Mouse (Mus musculus): ENCODE results near the gene Paqr3. TPM values are rescaled to one million over a fixed set of nuclear protein-coding genes. Genes with fewer than 3 reads are reported as not detected.

The Paqr3 gene
- polyA plus RNA-seq, 1 experiment from 2014 or later, result 17.2 TPM

DNA sequence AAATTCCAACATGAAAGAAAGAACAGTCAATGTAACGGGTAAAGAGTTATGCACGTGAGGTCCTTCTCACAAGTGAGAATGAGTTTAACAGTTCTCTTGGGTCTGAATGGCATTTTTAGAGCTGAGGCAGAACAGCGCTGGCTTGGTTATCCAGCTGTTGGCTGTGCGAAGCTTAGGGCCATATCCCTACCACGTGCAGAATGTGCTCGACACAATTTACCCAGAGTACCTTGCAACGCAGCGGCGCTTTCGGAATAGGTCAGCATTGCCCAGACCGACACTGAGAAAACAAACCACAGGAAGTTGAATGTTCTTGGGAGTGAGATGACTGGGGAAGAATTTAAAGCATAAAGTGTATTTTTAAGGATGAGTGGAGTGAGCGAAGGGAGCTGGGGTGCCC, 13.6 kb upstream of the Paqr3 start:
- Histone ChIP-seq H3K36me3 (ENCODE audit: control insufficient read depth, insufficient read depth, low read length) (no peaks in the 10 kb centered on the region), H3K27ac (ENCODE audit: low read depth, low read length) (no peak overlapping the region), H3K4me2 (ENCODE audit: low read depth) (no peak overlapping the region), H3K4me3 (ENCODE audit: low read depth, low read length) (no peak overlapping the region), H3K4me1 (ENCODE audit: control insufficient read depth, insufficient read depth, low read length) (no peaks in the 10 kb centered on the region), H3K9ac (ENCODE audit: low read length) (no peak overlapping the region), H3K9me3 (ENCODE audit: control insufficient read depth, low read length) (no peaks in the 10 kb centered on the region), H3K27me3 (ENCODE audit: control insufficient read depth, insufficient read depth, low read length) (no peaks in the 10 kb centered on the region)
- DNase-seq (ENCODE audit: low spot score) (no peak), ATAC-seq (ENCODE audit: insufficient read depth, low FRiP score, low TSS enrichment) (no peak)
- 85% methylated on average over 12 of the region's 12 CpGs for WGBS

DNA sequence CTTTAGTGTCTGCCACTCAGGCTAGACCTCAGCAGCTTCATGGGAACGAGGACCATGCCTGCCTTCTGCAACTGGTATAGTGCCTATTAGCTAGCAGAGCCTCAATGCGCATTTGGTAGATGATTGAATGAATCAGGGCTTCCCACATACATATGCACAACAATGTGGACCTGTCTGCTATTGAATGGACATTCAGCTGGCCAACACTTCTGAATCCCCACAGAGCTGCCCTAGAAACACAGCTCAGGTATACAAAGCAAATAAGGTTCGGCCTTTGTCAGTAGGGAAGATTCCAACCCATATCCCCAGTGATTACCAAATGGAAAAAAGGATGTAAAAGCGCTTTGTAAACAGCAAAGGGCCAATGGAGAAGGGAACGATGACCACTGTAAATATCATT, 699 bp downstream of the Paqr3 start:
- DNase-seq (ENCODE audit: low spot score) (no peak), ATAC-seq (ENCODE audit: insufficient read depth, low FRiP score, low TSS enrichment) (no peak)
- 16% methylated on average over 5 of the region's 5 CpGs for WGBS
- Histone ChIP-seq H3K27me3 (ENCODE audit: control insufficient read depth, insufficient read depth, low read length) (no peaks in the 10 kb centered on the region), H3K4me1 (ENCODE audit: control insufficient read depth, insufficient read depth, low read length) (peaks cover 7% of the 10 kb centered on the region; the same call in 1 of the 2 replicates), H3K4me2 (ENCODE audit: low read depth) (peak overlapping the region; percentile 77), H3K9ac (ENCODE audit: low read length) (peak overlapping the region; percentile 78), H3K4me3 (ENCODE audit: low read depth, low read length) (peak overlapping the region; percentile 68), H3K36me3 (ENCODE audit: control insufficient read depth, insufficient read depth, low read length) (peaks cover 3% of the 10 kb centered on the region), H3K27ac (ENCODE audit: low read depth, low read length) (no peak overlapping the region), H3K9me3 (ENCODE audit: control insufficient read depth, low read length) (no peaks in the 10 kb centered on the region)

DNA sequence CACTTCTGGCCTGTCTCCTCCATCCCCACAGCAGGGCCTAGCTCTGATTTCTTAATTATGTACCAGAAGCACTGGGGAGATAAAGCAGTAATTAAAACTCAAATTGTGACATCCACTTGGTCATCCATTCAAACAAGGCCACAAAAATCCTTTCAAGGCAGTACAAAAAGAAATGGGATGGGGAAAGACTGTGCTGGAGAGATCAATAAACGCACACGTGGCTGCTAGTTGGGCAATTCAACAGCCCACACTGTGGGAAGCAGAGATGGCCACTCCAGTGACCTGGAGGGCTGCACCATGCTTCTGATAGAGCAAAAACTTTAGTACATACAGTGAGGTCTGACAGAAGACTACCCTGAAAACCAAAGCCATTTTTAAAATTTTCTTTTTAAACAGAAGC, 1.3 kb downstream of the Paqr3 start:
- peak overlapping the region; percentile 68 for H3K4me3 ChIP-seq (ENCODE audit: low read depth, low read length)
- no peak overlapping the region for H3K9ac ChIP-seq (ENCODE audit: low read length)
- H3K27me3 ChIP-seq (ENCODE audit: control insufficient read depth, insufficient read depth, low read length), result no peaks in the 10 kb centered on the region
- ATAC-seq (ENCODE audit: insufficient read depth, low FRiP score, low TSS enrichment) (no peak), DNase-seq (ENCODE audit: low spot score) (no peak)
- no peak overlapping the region for H3K27ac ChIP-seq (ENCODE audit: low read depth, low read length)
- H3K36me3 ChIP-seq (ENCODE audit: control insufficient read depth, insufficient read depth, low read length), result peaks cover 3% of the 10 kb centered on the region
- 20% methylated on average over 2 of the region's 2 CpGs for WGBS
- H3K4me1 ChIP-seq (ENCODE audit: control insufficient read depth, insufficient read depth, low read length), result peaks cover 7% of the 10 kb centered on the region; the same call in 1 of the 2 replicates
- H3K4me2 ChIP-seq (ENCODE audit: low read depth), result peak overlapping the region; percentile 77
- H3K9me3 ChIP-seq (ENCODE audit: control insufficient read depth, low read length), result no peaks in the 10 kb centered on the region

GRCm38 (mm10) chr5:97108333-97108732, 3.1 kb downstream of the Paqr3 start:
- Histone ChIP-seq H3K27ac (ENCODE audit: low read depth, low read length) (no peak overlapping the region), H3K4me3 (ENCODE audit: low read depth, low read length) (no peak overlapping the region), H3K9ac (ENCODE audit: low read length) (no peak overlapping the region), H3K27me3 (ENCODE audit: control insufficient read depth, insufficient read depth, low read length) (no peaks in the 10 kb centered on the region), H3K9me3 (ENCODE audit: control insufficient read depth, low read length) (no peaks in the 10 kb centered on the region), H3K4me1 (ENCODE audit: control insufficient read depth, insufficient read depth, low read length) (peaks cover 7% of the 10 kb centered on the region; the same call in 1 of the 2 replicates), H3K4me2 (ENCODE audit: low read depth) (no peak overlapping the region), H3K36me3 (ENCODE audit: control insufficient read depth, insufficient read depth, low read length) (peaks cover 4% of the 10 kb centered on the region)
- DNase-seq (ENCODE audit: low spot score), result no peak
- no peak for ATAC-seq (ENCODE audit: insufficient read depth, low FRiP score, low TSS enrichment)
- WGBS, result 90% methylated on average over 5 of the region's 5 CpGs

GRCm38 (mm10) chr5:97099954-97100353, 11.4 kb downstream of the Paqr3 start:
- Histone ChIP-seq H3K4me1 (ENCODE audit: control insufficient read depth, insufficient read depth, low read length) (no peaks in the 10 kb centered on the region), H3K36me3 (ENCODE audit: control insufficient read depth, insufficient read depth, low read length) (no peaks in the 10 kb centered on the region), H3K9me3 (ENCODE audit: control insufficient read depth, low read length) (no peaks in the 10 kb centered on the region), H3K4me2 (ENCODE audit: low read depth) (no peak overlapping the region), H3K9ac (ENCODE audit: low read length) (no peak overlapping the region), H3K4me3 (ENCODE audit: low read depth, low read length) (no peak overlapping the region), H3K27ac (ENCODE audit: low read depth, low read length) (no peak overlapping the region), H3K27me3 (ENCODE audit: control insufficient read depth, insufficient read depth, low read length) (no peaks in the 10 kb centered on the region)
- DNase-seq (ENCODE audit: low spot score), result no peak
- WGBS, result 95% methylated on average over 8 of the region's 8 CpGs
- ATAC-seq (ENCODE audit: insufficient read depth, low FRiP score, low TSS enrichment), result no peak

GRCm38 (mm10) chr5:97097631-97098041, 13.8 kb downstream of the Paqr3 start:
- H3K4me2 ChIP-seq (ENCODE audit: low read depth), result no peak overlapping the region
- WGBS, result 70% methylated on average over 9 of the region's 9 CpGs
- no peaks in the 10 kb centered on the region for H3K9me3 ChIP-seq (ENCODE audit: control insufficient read depth, low read length)
- H3K9ac ChIP-seq (ENCODE audit: low read length), result no peak overlapping the region
- no peaks in the 10 kb centered on the region for H3K27me3 ChIP-seq (ENCODE audit: control insufficient read depth, insufficient read depth, low read length)
- no peak overlapping the region for H3K4me3 ChIP-seq (ENCODE audit: low read depth, low read length)
- no peaks in the 10 kb centered on the region for H3K36me3 ChIP-seq (ENCODE audit: control insufficient read depth, insufficient read depth, low read length)
- H3K4me1 ChIP-seq (ENCODE audit: control insufficient read depth, insufficient read depth, low read length), result no peaks in the 10 kb centered on the region
- ATAC-seq (ENCODE audit: insufficient read depth, low FRiP score, low TSS enrichment) (no peak), DNase-seq (ENCODE audit: low spot score) (no peak)
- H3K27ac ChIP-seq (ENCODE audit: low read depth, low read length), result no peak overlapping the region

GRCm38 (mm10) chr5:97095335-97095734, 16.1 kb downstream of the Paqr3 start:
- DNase-seq (ENCODE audit: low spot score) (no peak), ATAC-seq (ENCODE audit: insufficient read depth, low FRiP score, low TSS enrichment) (no peak)
- Histone ChIP-seq H3K9me3 (ENCODE audit: control insufficient read depth, low read length) (no peaks in the 10 kb centered on the region), H3K4me1 (ENCODE audit: control insufficient read depth, insufficient read depth, low read length) (no peaks in the 10 kb centered on the region), H3K4me3 (ENCODE audit: low read depth, low read length) (no peak overlapping the region), H3K27ac (ENCODE audit: low read depth, low read length) (no peak overlapping the region), H3K9ac (ENCODE audit: low read length) (no peak overlapping the region), H3K27me3 (ENCODE audit: control insufficient read depth, insufficient read depth, low read length) (no peaks in the 10 kb centered on the region), H3K4me2 (ENCODE audit: low read depth) (no peak overlapping the region), H3K36me3 (ENCODE audit: control insufficient read depth, insufficient read depth, low read length) (no peaks in the 10 kb centered on the region)
- 75% methylated on average over 13 of the region's 13 CpGs for WGBS

DNA sequence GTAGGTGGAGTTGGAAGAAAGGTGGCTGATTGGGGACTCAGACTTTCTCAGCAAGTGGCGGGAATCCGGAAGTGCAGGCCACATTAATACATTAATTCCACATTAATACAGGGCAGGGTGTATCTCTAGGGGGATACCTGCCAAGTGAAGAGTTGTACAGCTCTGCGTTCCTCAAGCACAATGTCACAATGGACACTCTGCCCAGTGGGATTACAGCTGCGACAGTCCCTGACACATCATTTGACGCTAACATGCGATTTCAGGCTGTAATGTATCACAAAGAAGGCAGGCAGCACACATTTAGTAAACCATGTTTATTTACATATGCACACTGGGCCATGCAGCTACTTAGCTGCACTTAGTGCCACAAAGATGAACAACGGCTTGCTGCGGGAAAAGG, 18.4 kb downstream of the Paqr3 start:
- H3K4me1 ChIP-seq (ENCODE audit: control insufficient read depth, insufficient read depth, low read length), result no peaks in the 10 kb centered on the region
- 87% methylated on average over 8 of the region's 8 CpGs for WGBS
- H3K4me2 ChIP-seq (ENCODE audit: low read depth), result no peak overlapping the region
- DNase-seq (ENCODE audit: low spot score) (no peak), ATAC-seq (ENCODE audit: insufficient read depth, low FRiP score, low TSS enrichment) (no peak)
- H3K27me3 ChIP-seq (ENCODE audit: control insufficient read depth, insufficient read depth, low read length), result no peaks in the 10 kb centered on the region
- no peak overlapping the region for H3K9ac ChIP-seq (ENCODE audit: low read length)
- no peaks in the 10 kb centered on the region for H3K9me3 ChIP-seq (ENCODE audit: control insufficient read depth, low read length)
- H3K4me3 ChIP-seq (ENCODE audit: low read depth, low read length), result no peak overlapping the region
- no peak overlapping the region for H3K27ac ChIP-seq (ENCODE audit: low read depth, low read length)
- no peaks in the 10 kb centered on the region for H3K36me3 ChIP-seq (ENCODE audit: control insufficient read depth, insufficient read depth, low read length)

DNA sequence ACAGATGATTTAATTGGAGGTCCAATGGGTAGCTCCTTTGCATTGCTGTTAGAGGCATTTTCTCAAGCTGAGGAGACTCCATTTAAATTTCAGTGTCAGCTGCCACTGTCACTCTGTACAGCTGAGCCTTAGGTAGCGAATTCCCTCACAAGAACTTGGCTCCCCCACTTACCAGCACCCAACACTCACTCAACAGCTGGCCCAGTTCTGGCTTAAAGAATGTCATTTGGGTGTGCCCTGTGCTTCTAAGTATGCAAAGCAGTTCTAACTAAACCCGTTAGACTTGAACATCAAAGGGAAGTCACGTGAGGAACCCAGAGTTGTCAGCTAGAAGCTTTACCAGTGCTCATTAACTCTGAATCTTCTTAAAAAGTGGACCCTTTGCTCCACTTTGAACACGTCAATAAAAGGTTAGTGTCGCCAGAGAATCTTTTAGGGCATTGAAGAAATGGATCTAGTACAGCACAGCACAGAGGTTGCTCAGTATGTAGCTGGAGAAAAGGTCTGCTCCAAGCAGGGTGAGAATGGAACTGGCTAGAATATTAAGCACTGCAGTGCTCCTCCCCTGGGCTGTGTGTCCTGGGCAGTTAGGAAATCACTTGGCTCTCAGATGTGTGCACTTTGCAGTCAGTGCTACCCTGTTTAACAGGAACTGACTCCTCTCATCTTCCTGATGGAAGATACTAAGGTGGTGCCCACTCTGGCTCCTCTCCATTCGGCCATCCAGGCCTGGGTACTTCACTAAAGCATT, 21.2 kb downstream of the Paqr3 start:
- no peak overlapping the region for H3K4me2 ChIP-seq (ENCODE audit: low read depth)
- no peaks in the 10 kb centered on the region for H3K27me3 ChIP-seq (ENCODE audit: control insufficient read depth, insufficient read depth, low read length)
- no peaks in the 10 kb centered on the region for H3K4me1 ChIP-seq (ENCODE audit: control insufficient read depth, insufficient read depth, low read length)
- no peak overlapping the region for H3K9ac ChIP-seq (ENCODE audit: low read length)
- H3K9me3 ChIP-seq (ENCODE audit: control insufficient read depth, low read length), result no peaks in the 10 kb centered on the region
- no peak overlapping the region for H3K4me3 ChIP-seq (ENCODE audit: low read depth, low read length)
- H3K36me3 ChIP-seq (ENCODE audit: control insufficient read depth, insufficient read depth, low read length), result peaks cover 9% of the 10 kb centered on the region
- ATAC-seq (ENCODE audit: insufficient read depth, low FRiP score, low TSS enrichment) (no peak), DNase-seq (ENCODE audit: low spot score) (no peak)
- 76% methylated on average over 6 of the region's 6 CpGs for WGBS
- H3K27ac ChIP-seq (ENCODE audit: low read depth, low read length), result no peak overlapping the region

Data from neural tube, embryonic 11.5 days (tissue).